Mouse (Mus musculus): ENCODE data around the gene Zbtb16. TPM values are rescaled to one million over a fixed set of nuclear protein-coding genes. Genes with fewer than 3 reads are reported as not detected.

The Zbtb16 gene
- polyA plus RNA-seq, 1 experiment from 2014 or later: 2.5 TPM

DNA sequence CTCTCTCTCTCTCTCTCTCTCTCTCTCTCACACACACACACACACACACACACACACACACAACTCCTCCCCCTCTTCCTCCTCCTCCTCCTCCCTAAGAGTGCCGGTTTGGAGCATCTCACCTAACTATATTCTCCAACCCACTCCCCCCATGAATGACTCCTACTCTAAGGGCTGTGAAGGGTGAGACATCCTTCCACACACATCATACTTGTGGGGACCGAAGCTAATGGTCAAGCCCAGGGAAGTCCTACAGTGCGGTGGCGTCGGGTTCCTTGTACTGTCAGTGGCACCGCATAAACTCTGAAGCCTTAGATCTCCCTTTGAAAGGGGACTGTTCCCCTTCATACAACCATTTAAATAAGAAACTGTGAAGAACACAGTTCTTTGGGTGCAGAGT lies 110.9 kb downstream of the Zbtb16 start:
- TF ChIP-seq CTCF (IDR thresholded peaks at IDR 0.05; ENCODE audit: low read depth) (no peak), EP300 (IDR thresholded peaks at IDR 0.05; ENCODE audit: low read depth) (no peak)
- Histone ChIP-seq H3K36me3 (replicated peaks; ENCODE audit: insufficient read depth, low read length) (peaks cover 3% of the 10 kb centered on the region; the same call in 1 of the 2 replicates), H3K4me2 (ENCODE audit: low read depth, low read length) (no peak overlapping the region), H3K9ac (replicated peaks) (no peak overlapping the region), H3K9me3 (ENCODE audit: low read length) (no peaks in the 10 kb centered on the region), H3K4me3 (ENCODE audit: low read depth, low read length) (no peak overlapping the region), H3K27me3 (ENCODE audit: insufficient read depth, low read length) (no peaks in the 10 kb centered on the region), H3K27ac (ENCODE audit: low read depth) (no peak overlapping the region), H3K4me1 (ENCODE audit: insufficient read depth) (peaks cover 23% of the 10 kb centered on the region)
- ATAC-seq: no peak
- 85% methylated on average over 6 of the region's 6 CpGs for WGBS (ENCODE audit: insufficient replicate concordance)
- DNase-seq: no peak

DNA sequence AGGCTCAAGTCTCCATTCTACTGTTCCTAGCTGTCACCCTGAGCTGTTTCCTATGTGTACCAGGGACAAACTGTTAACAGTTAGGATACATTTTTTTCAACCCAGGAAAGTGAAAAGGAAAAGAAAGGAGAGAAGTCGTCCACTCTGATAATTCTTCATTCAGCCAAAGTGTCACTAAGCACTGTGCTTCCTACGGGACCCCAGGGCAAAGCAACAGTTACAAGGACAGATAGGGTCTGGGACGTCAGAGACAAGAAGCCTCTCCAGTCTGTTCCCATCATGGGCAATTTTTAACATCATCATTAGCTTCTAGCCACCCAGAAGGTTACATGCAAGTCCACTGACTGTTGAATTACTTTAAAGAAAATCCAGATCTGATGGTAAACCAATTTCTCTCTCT lies 111.3 kb downstream of the Zbtb16 start:
- Histone ChIP-seq H3K4me3 (ENCODE audit: low read depth, low read length) (no peak overlapping the region), H3K36me3 (replicated peaks; ENCODE audit: insufficient read depth, low read length) (peaks cover 3% of the 10 kb centered on the region; the same call in 1 of the 2 replicates), H3K4me1 (ENCODE audit: insufficient read depth) (peaks cover 23% of the 10 kb centered on the region), H3K9me3 (ENCODE audit: low read length) (no peaks in the 10 kb centered on the region), H3K9ac (replicated peaks) (no peak overlapping the region), H3K4me2 (ENCODE audit: low read depth, low read length) (no peak overlapping the region), H3K27me3 (ENCODE audit: insufficient read depth, low read length) (no peaks in the 10 kb centered on the region), H3K27ac (ENCODE audit: low read depth) (0 out of 2 replicates have a peak overlapping the region, but pooled peaks have one; percentile 45)
- ATAC-seq (no peak), DNase-seq (no peak)
- 65% methylated on average over 3 of the region's 3 CpGs for WGBS (ENCODE audit: insufficient replicate concordance)
- TF ChIP-seq EP300 (IDR thresholded peaks at IDR 0.05; ENCODE audit: low read depth): no peak
- no peak for TF ChIP-seq CTCF (IDR thresholded peaks at IDR 0.05; ENCODE audit: low read depth)

DNA sequence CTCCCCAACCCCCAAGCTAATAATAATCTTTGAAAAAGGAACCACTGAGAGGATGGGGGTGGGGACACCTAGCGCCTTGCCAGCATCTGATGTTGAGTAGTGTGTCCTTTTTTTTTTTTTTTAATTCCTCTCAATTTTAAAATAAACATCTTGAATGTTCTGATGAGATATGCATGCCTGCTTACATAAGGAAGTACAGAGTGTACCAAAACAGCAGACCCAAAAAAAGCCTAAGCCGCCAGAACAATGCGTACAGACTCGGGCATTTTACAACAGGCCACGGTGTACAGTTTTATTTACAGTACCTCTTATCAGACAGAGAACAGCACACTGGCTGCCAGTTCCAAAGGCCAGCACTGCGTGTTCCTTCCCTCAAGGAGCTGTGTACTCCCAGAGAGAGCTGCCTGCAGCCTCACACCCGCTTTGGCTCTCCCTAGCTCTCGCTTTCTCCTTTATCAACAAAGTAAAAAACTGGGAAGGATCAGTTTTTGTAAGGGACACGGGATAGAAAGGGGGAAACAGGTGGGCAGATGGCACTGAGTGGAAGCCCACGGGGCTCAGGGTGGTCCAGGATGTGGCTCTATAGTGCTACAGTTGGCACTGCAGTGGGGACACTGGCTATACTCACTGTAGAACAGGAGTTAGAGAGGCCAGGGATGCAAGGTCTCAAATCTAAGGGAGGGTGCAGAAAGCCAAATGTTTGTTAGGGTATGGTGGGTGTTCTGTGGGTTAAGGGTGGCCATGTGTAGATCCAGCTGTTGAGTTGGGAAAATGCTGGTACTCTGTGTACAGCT lies 112.3 kb downstream of the Zbtb16 start:
- H3K36me3 ChIP-seq (replicated peaks; ENCODE audit: insufficient read depth, low read length): peaks cover 5% of the 10 kb centered on the region
- H3K9me3 ChIP-seq (ENCODE audit: low read length): no peaks in the 10 kb centered on the region
- no peak overlapping the region for H3K4me3 ChIP-seq (ENCODE audit: low read depth, low read length)
- H3K27me3 ChIP-seq (ENCODE audit: insufficient read depth, low read length): no peaks in the 10 kb centered on the region
- 22% methylated on average over 10 of the region's 10 CpGs for WGBS (ENCODE audit: insufficient replicate concordance)
- ATAC-seq: peak; percentile 95
- no peak overlapping the region for H3K4me2 ChIP-seq (ENCODE audit: low read depth, low read length)
- no peak for TF ChIP-seq CTCF (IDR thresholded peaks at IDR 0.05; ENCODE audit: low read depth)
- peak; percentile 99 for TF ChIP-seq EP300 (IDR thresholded peaks at IDR 0.05; ENCODE audit: low read depth)
- peak; percentile 64 for DNase-seq
- peak overlapping the region; percentile 77 for H3K27ac ChIP-seq (ENCODE audit: low read depth)
- peaks cover 23% of the 10 kb centered on the region for H3K4me1 ChIP-seq (ENCODE audit: insufficient read depth)
- peak overlapping the region; percentile 10; the same call in 1 of the 2 replicates for H3K9ac ChIP-seq (replicated peaks)

DNA sequence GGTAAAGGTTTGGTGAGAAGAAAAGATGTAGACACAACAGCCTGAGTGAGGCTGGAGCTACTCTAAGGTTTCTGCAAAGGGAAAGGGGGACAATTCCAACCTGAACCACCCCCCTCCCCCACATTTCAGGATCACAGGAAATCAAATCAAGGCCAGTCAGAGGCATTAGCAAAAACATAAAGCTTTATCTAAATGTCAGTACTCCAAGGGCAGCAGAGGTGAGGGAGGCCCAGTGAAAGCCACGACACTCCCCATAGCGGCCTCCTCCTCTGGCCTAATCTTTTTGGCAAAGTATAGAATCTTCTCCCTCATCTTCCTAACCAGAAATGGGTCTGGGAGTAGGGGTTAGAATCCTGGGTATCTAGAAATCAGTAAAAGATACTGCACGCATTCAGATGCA lies 113.0 kb downstream of the Zbtb16 start:
- ATAC-seq (no peak), DNase-seq (no peak)
- TF ChIP-seq CTCF (IDR thresholded peaks at IDR 0.05; ENCODE audit: low read depth): no peak
- Histone ChIP-seq H3K4me2 (ENCODE audit: low read depth, low read length) (no peak overlapping the region), H3K9me3 (ENCODE audit: low read length) (no peaks in the 10 kb centered on the region), H3K27me3 (ENCODE audit: insufficient read depth, low read length) (no peaks in the 10 kb centered on the region), H3K36me3 (replicated peaks; ENCODE audit: insufficient read depth, low read length) (peaks cover 11% of the 10 kb centered on the region), H3K27ac (ENCODE audit: low read depth) (peak overlapping the region; percentile 77), H3K4me3 (ENCODE audit: low read depth, low read length) (no peak overlapping the region), H3K9ac (replicated peaks) (0 out of 2 replicates have a peak overlapping the region, but pooled peaks have one; percentile 4), H3K4me1 (ENCODE audit: insufficient read depth) (peaks cover 22% of the 10 kb centered on the region)
- 35% methylated on average over 3 of the region's 3 CpGs for WGBS (ENCODE audit: insufficient replicate concordance)

DNA sequence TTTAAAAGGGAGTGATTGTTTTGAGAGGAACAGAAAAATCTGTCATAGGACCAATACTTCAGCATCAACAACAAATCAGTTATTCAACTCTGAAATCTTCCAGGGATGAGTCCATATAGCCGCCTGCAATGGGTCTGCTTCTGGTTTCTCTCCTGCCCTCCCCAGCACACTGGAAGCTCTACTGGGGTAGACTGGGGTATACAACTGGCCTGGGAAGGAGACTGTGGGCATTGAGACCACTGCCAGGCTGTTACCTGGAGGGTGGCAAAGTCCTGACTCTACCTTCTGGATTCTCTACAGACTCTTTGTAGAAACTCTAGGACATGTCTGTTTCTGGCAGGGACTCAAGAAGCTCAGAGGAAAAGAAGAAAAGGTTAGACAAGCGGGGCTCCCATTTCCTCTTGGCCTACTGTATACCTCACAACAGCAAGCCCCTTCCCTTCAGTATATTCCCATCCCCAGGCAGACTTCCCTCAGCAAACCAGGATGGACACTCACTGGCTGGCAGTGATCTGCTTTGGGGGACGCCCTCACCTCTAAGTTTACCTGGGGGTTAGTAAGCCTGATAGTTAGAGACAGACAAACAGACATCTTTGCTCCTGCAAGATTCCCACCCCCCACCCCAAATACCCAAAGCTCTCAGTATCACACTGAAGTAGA lies 113.6 kb downstream of the Zbtb16 start:
- Histone ChIP-seq H3K9ac (replicated peaks) (0 out of 2 replicates have a peak overlapping the region, but pooled peaks have one; percentile 4), H3K4me2 (ENCODE audit: low read depth, low read length) (no peak overlapping the region), H3K36me3 (replicated peaks; ENCODE audit: insufficient read depth, low read length) (peaks cover 13% of the 10 kb centered on the region), H3K4me3 (ENCODE audit: low read depth, low read length) (no peak overlapping the region), H3K4me1 (ENCODE audit: insufficient read depth) (peaks cover 20% of the 10 kb centered on the region), H3K27ac (ENCODE audit: low read depth) (peak overlapping the region; percentile 77; the same call in 1 of the 2 replicates), H3K27me3 (ENCODE audit: insufficient read depth, low read length) (no peaks in the 10 kb centered on the region), H3K9me3 (ENCODE audit: low read length) (no peaks in the 10 kb centered on the region)
- DNase-seq: no peak
- no peak for TF ChIP-seq EP300 (IDR thresholded peaks at IDR 0.05; ENCODE audit: low read depth)
- no peak for TF ChIP-seq CTCF (IDR thresholded peaks at IDR 0.05; ENCODE audit: low read depth)
- no peak for ATAC-seq
- WGBS (ENCODE audit: insufficient replicate concordance): 80% methylated on average over 3 of the region's 3 CpGs

DNA sequence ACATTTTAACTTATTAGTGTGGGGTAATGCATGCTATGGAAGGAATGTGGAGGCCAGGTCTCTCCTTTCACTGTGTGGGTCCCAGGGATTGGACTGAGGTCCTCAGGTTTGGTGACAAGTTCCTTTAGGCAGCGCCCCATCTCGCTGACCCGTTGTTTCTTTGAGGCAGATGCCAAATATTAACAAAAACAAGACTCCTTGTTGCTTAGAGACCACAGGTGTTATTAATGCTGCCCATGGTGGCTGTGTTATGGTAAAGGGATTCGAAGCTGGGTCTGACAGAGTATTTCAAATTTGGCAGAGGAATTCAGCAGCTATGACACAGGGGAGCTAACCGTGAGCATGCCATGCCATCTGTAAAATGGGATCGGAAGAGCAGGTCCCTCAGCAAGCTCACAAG lies 114.4 kb downstream of the Zbtb16 start:
- Histone ChIP-seq H3K4me1 (ENCODE audit: insufficient read depth) (peaks cover 20% of the 10 kb centered on the region), H3K4me3 (ENCODE audit: low read depth, low read length) (no peak overlapping the region), H3K27me3 (ENCODE audit: insufficient read depth, low read length) (no peaks in the 10 kb centered on the region), H3K9ac (replicated peaks) (no peak overlapping the region), H3K4me2 (ENCODE audit: low read depth, low read length) (no peak overlapping the region), H3K27ac (ENCODE audit: low read depth) (no peak overlapping the region), H3K36me3 (replicated peaks; ENCODE audit: insufficient read depth, low read length) (peaks cover 17% of the 10 kb centered on the region), H3K9me3 (ENCODE audit: low read length) (no peaks in the 10 kb centered on the region)
- 81% methylated on average over 6 of the region's 6 CpGs for WGBS (ENCODE audit: insufficient replicate concordance)
- no peak for TF ChIP-seq EP300 (IDR thresholded peaks at IDR 0.05; ENCODE audit: low read depth)
- TF ChIP-seq CTCF (IDR thresholded peaks at IDR 0.05; ENCODE audit: low read depth): no peak
- DNase-seq (no peak), ATAC-seq (no peak)
